Mouse (Mus musculus) neural tube, embryonic 10.5 days (tissue): Measurements from ENCODE around the gene Apobr.

Experiments used
- DNase-seq: peaks from one replicate; pipeline ENCODE4 v3.0.0-alpha.2; 2017; ENCODE audit warnings: low spot score; ENCODE audit errors: extremely low spot score

Gene Apobr

DNA sequence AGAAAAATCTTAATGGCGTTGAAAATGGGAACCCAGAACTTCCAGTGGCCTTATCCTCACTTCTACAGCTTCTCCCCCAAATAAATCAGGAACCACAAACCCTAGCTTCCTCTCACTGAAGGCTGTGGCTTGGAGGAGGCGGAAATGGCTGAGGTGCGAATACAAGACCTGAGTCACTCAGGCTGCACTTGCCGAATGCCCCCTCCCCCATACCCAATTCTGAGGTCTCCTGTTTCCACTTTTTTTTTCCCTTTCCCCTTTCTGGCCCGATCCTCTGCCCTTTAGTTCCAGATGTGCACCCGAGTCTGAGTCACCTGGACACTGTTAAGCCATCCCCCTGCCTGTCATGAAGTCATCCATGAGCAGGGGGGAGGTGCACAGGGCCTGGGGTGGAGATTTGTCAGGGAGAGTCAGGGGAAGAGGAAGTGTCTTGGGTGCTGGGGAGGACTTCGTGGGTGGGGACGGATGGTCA is at the start of gene Apobr:
Gene Apobr, plus strand, starts transcription at position 437 of the 472 bp plus-strand sequence.
- no peak for DNase-seq

- peak; percentile 47 for DNase-seq
Observed at GRCm38 (mm10) chr7:126535766-126536165, 49.0 kb upstream of the Apobr start.

- DNase-seq, result no peak
Observed at GRCm38 (mm10) chr7:126536466-126536865, 48.3 kb upstream of the Apobr start.

GRCm38 (mm10) chr7:126537820-126538585 is 46.7 kb upstream of the Apobr start:
- DNase-seq, result no peak

DNA sequence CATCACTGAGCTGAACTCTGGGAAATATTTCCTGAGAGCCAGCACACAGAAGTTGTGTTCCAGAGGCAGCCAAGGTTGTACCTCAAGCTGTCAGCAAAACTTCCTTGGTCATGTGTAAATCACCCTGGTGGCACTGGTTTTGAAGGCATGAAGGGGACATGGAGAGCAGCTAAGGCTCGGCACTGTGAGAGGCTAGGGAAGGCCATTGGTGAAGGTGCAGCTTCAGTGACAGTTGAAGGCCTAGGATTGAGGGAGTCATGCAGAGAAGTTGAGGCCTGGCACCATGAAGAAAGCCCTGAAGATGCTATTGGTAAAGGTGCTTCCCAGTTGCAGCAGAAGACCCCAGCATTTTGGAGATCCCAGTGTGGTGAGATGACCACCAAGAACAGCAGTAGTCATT is 43.1 kb upstream of the Apobr start:
- DNase-seq, result no peak

GRCm38 (mm10) chr7:126545631-126546030 is 39.1 kb upstream of the Apobr start:
- DNase-seq, result no peak

GRCm38 (mm10) chr7:126554796-126555195 is 29.9 kb upstream of the Apobr start:
- no peak for DNase-seq

GRCm38 (mm10) chr7:126556635-126557034 is 28.1 kb upstream of the Apobr start:
- no peak for DNase-seq

- no peak for DNase-seq
Observed at GRCm38 (mm10) chr7:126565693-126566092, 19.0 kb upstream of the Apobr start.

DNA sequence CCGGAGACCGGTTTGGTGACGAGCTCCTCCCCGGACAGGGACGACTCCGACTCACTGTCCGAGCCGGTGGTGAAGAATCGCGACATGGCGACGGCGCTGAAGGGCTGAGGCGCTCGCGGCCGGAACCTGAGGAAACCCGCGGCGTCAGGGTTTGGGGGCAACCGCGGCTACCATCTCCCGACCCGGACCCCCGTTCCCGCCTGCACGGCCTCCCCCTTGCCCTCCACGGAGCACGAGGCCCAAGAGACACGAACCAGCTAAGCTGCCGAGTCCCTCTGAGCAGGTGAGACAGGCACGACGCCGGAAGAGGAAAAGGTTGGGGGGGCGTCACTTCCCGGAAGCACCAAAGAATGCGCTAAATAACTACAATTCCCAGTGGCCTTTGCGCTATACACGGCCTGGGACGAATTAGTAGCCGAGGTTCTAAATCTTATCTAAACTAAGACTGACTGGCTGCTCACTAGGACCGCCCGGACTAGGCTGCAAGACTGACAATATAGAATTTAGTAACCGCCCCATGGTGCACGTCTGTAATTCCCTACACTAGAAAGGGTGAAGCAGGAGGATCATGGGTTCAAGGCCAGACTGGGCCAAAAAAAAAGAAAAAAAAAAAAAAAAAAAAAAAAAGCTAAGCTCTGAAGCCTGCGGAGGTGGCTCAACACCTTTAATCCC is 18.5 kb upstream of the Apobr start, which contains the start of gene Eif3c:
Gene Eif3c, minus strand, starts transcription at position 318 of the 672 bp plus-strand sequence.
- peak; percentile 86 for DNase-seq

- DNase-seq, result peak; percentile 57
Observed at GRCm38 (mm10) chr7:126576946-126577345, 7.8 kb upstream of the Apobr start.

DNA sequence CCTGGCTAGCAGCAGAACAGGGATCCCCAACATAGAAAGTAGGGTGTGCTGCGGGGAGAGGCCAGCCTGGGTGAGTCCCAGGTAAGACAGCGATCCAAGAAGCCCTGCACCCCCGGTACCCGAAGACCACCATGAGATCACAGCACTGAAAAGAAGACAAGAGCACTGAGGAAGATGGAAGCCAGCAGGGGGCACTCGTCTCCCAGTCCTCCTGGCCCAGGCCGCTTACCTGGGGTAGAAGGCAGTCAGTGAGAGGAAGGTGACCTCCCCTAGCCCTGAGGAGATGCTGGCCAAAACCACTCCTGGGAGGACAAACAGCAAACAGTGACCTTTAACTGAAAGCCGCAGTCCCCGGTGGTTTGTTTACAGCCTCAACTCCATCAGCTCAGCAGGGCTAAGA is 5.6 kb upstream of the Apobr start:
- peak; percentile 32 for DNase-seq

DNA sequence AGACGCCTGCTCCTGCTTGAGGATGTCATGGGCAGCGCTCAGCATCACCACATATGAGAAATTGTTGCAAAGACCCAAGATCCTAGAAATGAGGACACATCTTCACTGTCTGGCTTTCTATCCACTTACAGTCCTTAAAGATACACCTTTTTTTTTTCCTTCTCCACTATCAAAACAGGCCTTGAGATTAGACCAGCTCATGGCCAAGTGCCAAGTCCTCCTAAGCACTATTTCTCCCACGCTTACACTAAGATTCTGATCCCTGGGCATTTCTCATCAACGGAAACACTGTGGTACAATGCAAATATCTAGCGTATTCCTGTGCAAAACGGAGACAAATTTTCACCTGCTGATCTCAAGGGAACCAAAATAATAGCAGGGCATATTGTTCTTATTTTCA is 3.1 kb upstream of the Apobr start:
- no peak for DNase-seq

GRCm38 (mm10) chr7:126582759-126583158 is 2.0 kb upstream of the Apobr start:
- peak; percentile 51 for DNase-seq

- DNase-seq, result peak; percentile 90
Observed at GRCm38 (mm10) chr7:126583251-126583709, 1.5 kb upstream of the Apobr start.

DNA sequence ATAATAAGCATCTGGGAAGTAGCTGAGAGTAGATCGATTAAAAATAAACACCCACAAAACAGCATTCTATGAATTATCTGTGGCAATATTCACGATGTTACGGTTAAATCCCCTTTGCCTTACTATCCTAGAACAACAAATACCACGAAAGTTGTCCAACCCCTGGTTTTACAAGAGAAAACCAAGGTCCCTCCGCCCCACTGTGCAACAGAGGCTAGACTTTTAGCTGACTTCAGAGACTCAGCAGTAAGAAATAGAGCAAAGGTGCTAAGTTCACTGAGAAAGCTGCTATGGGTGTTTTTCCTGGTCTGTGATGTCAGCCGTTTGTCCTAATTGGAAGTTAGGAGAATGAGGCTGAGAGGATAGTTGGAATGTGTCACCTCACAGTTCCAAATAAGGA is 981 bp upstream of the Apobr start:
- peak; percentile 18 for DNase-seq

DNA sequence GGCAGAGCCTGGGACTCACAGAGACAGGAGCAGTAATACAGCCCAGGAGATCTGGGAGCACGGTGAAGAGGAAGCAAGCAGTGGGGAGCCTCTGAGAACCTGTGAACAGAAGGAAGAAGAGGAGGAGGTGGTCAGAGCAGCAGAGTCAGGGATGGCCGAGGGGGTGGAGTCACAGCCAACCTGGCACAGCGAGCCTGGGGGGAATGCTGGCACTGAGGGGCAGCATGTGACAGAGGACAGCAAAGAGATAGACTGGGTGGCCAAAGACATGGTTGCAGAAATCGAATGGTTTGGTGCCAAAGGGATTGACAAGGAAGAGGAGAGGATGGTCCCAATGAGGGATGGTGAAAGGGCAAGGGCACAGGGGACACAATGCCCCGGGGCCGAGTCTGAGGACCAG is 975 bp downstream of the Apobr start, which contains the start of gene Cln3:
Gene Cln3, minus strand, starts transcription at position 101 of the 400 bp plus-strand sequence.
- no peak for DNase-seq

GRCm38 (mm10) chr7:126586839-126587238 is 2.1 kb downstream of the Apobr start:
- DNase-seq, result no peak

- DNase-seq, result peak; percentile 70
Observed at GRCm38 (mm10) chr7:126587779-126588178, 3.0 kb downstream of the Apobr start.

GRCm38 (mm10) chr7:126594862-126595561 is 10.3 kb downstream of the Apobr start, which contains the start of gene Il27:
Il27 (minus strand) TSS chr7:126594941.
- DNase-seq, result no peak

GRCm38 (mm10) chr7:126595890-126596289 is 11.1 kb downstream of the Apobr start:
- no peak for DNase-seq

- DNase-seq, result no peak
Observed at GRCm38 (mm10) chr7:126596414-126596813, 11.7 kb downstream of the Apobr start.
